Mouse (Mus musculus) liver, embryonic 16.5 days (tissue): ENCODE measurements around the gene Mlf2. TPM values are rescaled to one million over a fixed set of nuclear protein-coding genes. Genes with fewer than 3 reads are reported as not detected.

Experiments
- ATAC-seq: fragments of 200-750 bp; cut with Nextera tagmentation; 2 replicates; pipeline ENCODE4 v1.8.0; 2017; ENCODE audit warnings: low read depth, mild to moderate bottlenecking, moderate number of reproducible peaks, moderate library complexity
- H3K27ac ChIP-seq: fragments of 300-500 bp; sonication (generic); 2 replicates; pipeline ENCODE4 v1.5.1; 2014; ENCODE audit warnings: mild to moderate bottlenecking, low read length
- H3K27me3 ChIP-seq: fragments of 300-500 bp; sonication (generic); 2 replicates; pipeline ENCODE4 v1.6.1; 2014; ENCODE audit warnings: low read depth, low read length, mixed read lengths; ENCODE audit not compliant: control insufficient read depth, insufficient read depth
- H3K36me3 ChIP-seq: fragments of 300-500 bp; sonication (generic); 2 replicates; pipeline ENCODE4 v1.6.1; 2014; ENCODE audit warnings: mild to moderate bottlenecking; ENCODE audit not compliant: control insufficient read depth, insufficient read depth
- H3K4me1 ChIP-seq: fragments of 300-500 bp; sonication (generic); 2 replicates; pipeline ENCODE4 v1.6.1; 2014; ENCODE audit warnings: low read depth, low read length, mixed read lengths; ENCODE audit not compliant: control insufficient read depth
- H3K4me2 ChIP-seq: fragments of 300-500 bp; sonication (generic); 2 replicates; pipeline ENCODE4 v1.6.1; 2014; ENCODE audit warnings: low read depth, low read length, mixed read lengths
- H3K4me3 ChIP-seq: fragments of 300-500 bp; sonication (generic); 2 replicates; pipeline ENCODE4 v1.5.1; 2014; ENCODE audit warnings: low read depth, mild to moderate bottlenecking, low read length
- H3K9ac ChIP-seq: fragments of 300-500 bp; sonication (generic); 2 replicates; pipeline ENCODE4 v1.6.1; 2014; ENCODE audit warnings: low read depth, low read length
- H3K9me3 ChIP-seq: fragments of 300-500 bp; sonication (generic); replicated peaks from 2 replicates; pipeline ENCODE4 v1.6.1; 2016; ENCODE audit warnings: low read length; ENCODE audit not compliant: control insufficient read depth
- WGBS: fragments of 180-500 bp; shearing (Covaris S2); extraction: QIAGEN DNeasy Blood & Tissue Kit; methylation state at CpG from one replicate; pipeline ENCODE4 v1.1.7; 2014; ENCODE audit not compliant: insufficient replicate concordance; 5-methylcytosine and 5-hydroxymethylcytosine counted together
- polyA plus RNA-seq: library from polyadenylated mRNA; unstranded; fragments of >200 nt; fragmentation: Nextera tagmentation; extraction: Ambion mirVana; gene quantifications from 2 replicates; pipeline ENCODE4 v1.2.1, GENCODE M21; 2015

Mlf2 gene
- polyA plus RNA-seq, 1 experiment from 2014 or later, result 110 TPM

DNA sequence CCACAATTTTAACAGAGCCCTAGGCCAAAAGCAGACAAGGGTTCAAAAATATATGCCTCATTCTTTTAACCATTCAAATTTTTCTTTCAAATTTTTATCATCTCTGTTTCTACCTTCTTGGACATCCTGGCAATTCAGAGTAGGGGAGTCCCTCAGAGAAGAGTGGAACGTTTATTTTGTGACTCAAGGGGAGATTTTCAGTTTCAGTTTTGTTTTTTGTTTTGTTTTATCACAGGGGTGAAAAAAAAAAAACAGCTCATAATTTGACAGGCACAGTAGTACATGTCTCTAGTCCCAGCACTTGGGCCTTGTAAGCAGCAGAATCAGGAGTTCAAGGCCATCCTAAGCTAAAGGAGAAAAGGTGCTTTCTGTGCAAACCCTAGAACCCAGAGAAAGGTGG is 23.4 kb upstream of the Mlf2 start:
- H3K9me3 ChIP-seq, result no peaks in the 10 kb centered on the region
- H3K4me2 ChIP-seq, result no peak overlapping the region
- H3K36me3 ChIP-seq, result no peaks in the 10 kb centered on the region
- no peak overlapping the region for H3K9ac ChIP-seq
- H3K27me3 ChIP-seq, result peaks cover 21% of the 10 kb centered on the region
- no peak overlapping the region for H3K4me3 ChIP-seq
- no peak overlapping the region for H3K27ac ChIP-seq
- ATAC-seq, result no peak
- no peaks in the 10 kb centered on the region; the same call in none of the 2 replicates for H3K4me1 ChIP-seq
- WGBS, result 42% methylated on average over 1 of the region's 1 CpGs

- Histone ChIP-seq H3K4me2 (no peak overlapping the region), H3K9me3 (no peaks in the 10 kb centered on the region), H3K4me3 (no peak overlapping the region), H3K36me3 (no peaks in the 10 kb centered on the region), H3K27me3 (peaks cover 29% of the 10 kb centered on the region), H3K9ac (no peak overlapping the region), H3K4me1 (peaks cover 7% of the 10 kb centered on the region), H3K27ac (no peak overlapping the region)
- 2% methylated on average over 32 of the region's 32 CpGs for WGBS
- no peak for ATAC-seq
Observed at GRCm38 (mm10) chr6:124910032-124910431, 21.2 kb upstream of the Mlf2 start.

DNA sequence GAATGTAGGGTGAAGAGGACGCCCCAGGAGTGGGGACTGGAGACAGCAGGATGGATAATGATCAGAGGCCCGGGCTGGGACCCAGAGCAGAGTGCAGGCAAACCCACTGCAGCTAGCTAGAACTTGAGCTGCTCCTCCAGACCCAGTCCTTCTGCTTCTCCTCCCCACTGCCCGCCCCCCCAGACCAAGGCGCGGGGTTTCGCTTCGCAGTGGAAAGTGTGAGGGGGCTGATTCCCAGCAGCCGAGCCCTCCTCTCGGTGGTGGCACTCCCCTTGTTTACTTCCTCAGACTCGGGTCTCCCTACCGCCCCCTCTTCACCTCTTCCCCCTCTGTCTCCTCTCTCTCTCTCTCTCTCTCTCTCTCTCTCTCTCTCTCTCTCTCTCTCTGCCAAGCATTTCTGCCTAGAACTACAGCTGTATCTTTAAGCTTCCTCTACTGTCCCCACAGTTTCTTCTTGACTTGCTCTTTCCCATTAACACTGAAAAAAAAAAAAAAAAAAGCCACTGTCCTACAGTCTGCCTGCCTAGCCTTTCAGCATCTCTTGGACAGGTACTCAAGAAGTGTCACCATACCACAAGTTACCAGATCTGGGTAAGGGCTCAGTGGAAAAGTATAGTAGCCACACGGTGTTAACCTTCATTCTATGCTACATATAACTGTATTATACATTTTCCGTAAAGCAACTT is 19.5 kb upstream of the Mlf2 start, which contains the start of gene Lag3:
Gene Lag3, minus strand, starts transcription at position 173 of the 686 bp plus-strand sequence.
- Histone ChIP-seq H3K27ac (no peak within 1 kb of the TSS), H3K36me3 (no peaks in the 10 kb centered on the region), H3K27me3 (peaks cover 45% of the 10 kb centered on the region), H3K9ac (no peak within 1 kb of the TSS), H3K9me3 (no peaks in the 10 kb centered on the region), H3K4me1 (peaks cover 7% of the 10 kb centered on the region), H3K4me3 (no peak within 1 kb of the TSS), H3K4me2 (no peak within 1 kb of the TSS)
- ATAC-seq, result no peak
- 17% methylated on average over 12 of the region's 13 CpGs for WGBS

DNA sequence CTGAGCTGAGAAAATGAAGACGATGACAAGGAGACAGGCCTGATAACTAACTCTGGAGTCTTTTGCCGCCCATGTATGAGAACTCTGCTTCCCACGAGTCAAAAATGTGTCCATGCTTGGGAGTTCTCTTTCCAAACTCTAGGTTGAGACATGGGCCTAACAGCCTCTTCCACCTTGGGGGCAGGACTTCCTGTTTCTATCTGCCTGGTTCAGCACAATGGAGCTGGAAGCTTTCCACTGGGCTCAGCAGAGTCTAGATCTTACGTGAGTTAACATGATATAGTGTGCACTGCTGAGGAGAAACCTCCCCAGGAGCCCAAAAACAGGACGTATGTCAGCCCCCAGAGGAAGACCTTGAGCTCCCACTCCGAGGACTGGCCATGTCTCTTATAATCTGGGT is 18.0 kb upstream of the Mlf2 start:
- H3K27me3 ChIP-seq, result peaks cover 61% of the 10 kb centered on the region
- no peaks in the 10 kb centered on the region for H3K9me3 ChIP-seq
- no peak for ATAC-seq
- no peak overlapping the region for H3K4me2 ChIP-seq
- no peak overlapping the region for H3K27ac ChIP-seq
- WGBS, result 29% methylated on average over 6 of the region's 6 CpGs
- peaks cover 10% of the 10 kb centered on the region for H3K4me1 ChIP-seq
- no peak overlapping the region for H3K4me3 ChIP-seq
- no peaks in the 10 kb centered on the region for H3K36me3 ChIP-seq
- no peak overlapping the region for H3K9ac ChIP-seq

DNA sequence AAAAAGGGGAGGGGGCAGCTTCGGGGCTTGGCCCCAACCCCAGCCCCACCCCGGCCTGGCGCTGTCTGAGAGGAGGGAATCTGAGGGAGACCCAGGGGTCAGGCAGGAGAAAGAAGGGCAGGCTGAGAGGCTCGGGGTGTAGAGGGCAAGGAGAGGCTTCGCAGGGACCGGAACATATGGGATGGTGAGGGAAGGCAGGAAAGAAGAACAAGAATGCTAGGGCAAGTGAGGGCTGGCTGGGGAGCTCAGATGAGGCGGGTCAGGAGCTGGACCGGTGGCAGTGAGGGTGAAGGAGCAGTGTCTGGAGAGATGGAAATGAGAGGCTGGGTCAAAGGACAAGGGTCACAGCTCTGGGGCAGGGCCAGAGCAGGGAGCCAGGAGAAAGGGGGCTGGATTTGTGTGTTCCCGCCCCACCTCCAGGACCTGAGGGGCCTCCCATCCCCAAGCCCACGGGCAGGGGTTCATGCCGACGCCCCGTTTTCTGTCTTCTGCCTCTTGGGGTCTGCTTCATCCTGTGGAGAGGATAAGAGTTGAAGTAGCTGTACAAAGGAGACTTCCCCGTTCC is 17.4 kb upstream of the Mlf2 start:
- Histone ChIP-seq H3K27ac (no peak overlapping the region), H3K27me3 (peaks cover 67% of the 10 kb centered on the region), H3K9ac (no peak overlapping the region), H3K36me3 (no peaks in the 10 kb centered on the region), H3K9me3 (no peaks in the 10 kb centered on the region), H3K4me1 (peaks cover 12% of the 10 kb centered on the region), H3K4me3 (no peak overlapping the region), H3K4me2 (no peak overlapping the region)
- no peak for ATAC-seq
- 62% methylated on average over 14 of the region's 14 CpGs for WGBS

DNA sequence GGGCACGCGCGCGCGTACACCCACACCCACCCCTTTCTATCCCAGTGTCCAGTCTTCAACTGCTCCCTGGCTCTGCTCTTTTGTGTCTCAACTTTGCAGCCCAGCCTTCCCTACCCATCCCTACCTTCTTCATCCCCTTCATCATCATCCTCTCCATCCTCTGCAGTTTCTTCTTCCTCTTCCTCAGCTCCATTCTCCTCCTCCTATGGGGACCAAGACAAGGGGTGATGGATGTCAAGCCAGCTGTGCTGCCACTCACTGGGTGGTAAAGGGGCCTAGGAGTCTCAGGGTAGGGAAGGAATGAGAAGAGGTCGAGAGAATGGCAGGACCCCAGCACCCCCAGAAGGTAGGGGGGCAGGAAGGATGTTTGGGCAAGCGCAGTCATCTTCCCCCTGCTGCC is 16.7 kb upstream of the Mlf2 start:
- WGBS, result 79% methylated on average over 7 of the region's 7 CpGs
- Histone ChIP-seq H3K4me1 (peaks cover 12% of the 10 kb centered on the region), H3K9me3 (no peaks in the 10 kb centered on the region), H3K4me3 (no peak overlapping the region), H3K27ac (no peak overlapping the region), H3K36me3 (no peaks in the 10 kb centered on the region), H3K9ac (no peak overlapping the region), H3K4me2 (no peak overlapping the region), H3K27me3 (peaks cover 70% of the 10 kb centered on the region)
- no peak for ATAC-seq

- Histone ChIP-seq H3K9ac (no peak overlapping the region), H3K27me3 (peaks cover 70% of the 10 kb centered on the region), H3K4me1 (peaks cover 12% of the 10 kb centered on the region), H3K27ac (no peak overlapping the region), H3K4me2 (peak overlapping the region; percentile 82), H3K9me3 (no peaks in the 10 kb centered on the region), H3K36me3 (no peaks in the 10 kb centered on the region), H3K4me3 (peak overlapping the region; percentile 69)
- WGBS, result 45% methylated on average over 22 of the region's 22 CpGs
- no peak for ATAC-seq
Observed at GRCm38 (mm10) chr6:124915160-124915941, 15.8 kb upstream of the Mlf2 start.

GRCm38 (mm10) chr6:124915942-124916694 is 15.1 kb upstream of the Mlf2 start:
- H3K9ac ChIP-seq, result peak overlapping the region; percentile 68; the same call in 1 of the 2 replicates
- H3K4me2 ChIP-seq, result peak overlapping the region; percentile 82
- H3K9me3 ChIP-seq, result no peaks in the 10 kb centered on the region
- H3K4me3 ChIP-seq, result peak overlapping the region; percentile 69
- H3K27ac ChIP-seq, result 0 out of 2 replicates have a peak overlapping the region, but pooled peaks have one; percentile 61
- ATAC-seq, result no peak
- 22% methylated on average over 12 of the region's 12 CpGs for WGBS
- H3K36me3 ChIP-seq, result no peaks in the 10 kb centered on the region
- peaks cover 12% of the 10 kb centered on the region for H3K4me1 ChIP-seq
- H3K27me3 ChIP-seq, result peaks cover 66% of the 10 kb centered on the region
